Mouse (Mus musculus) liver, adult 2 months (tissue): ENCODE measurements around the gene Rln1. TPM values are rescaled to one million over a fixed set of nuclear protein-coding genes. Genes with fewer than 3 reads are reported as not detected.

Source experiments
- DNase-seq: peaks from one replicate; pipeline ENCODE4 v3.0.0-alpha.2; 2011; ENCODE audit warnings: low read depth, low spot score; ENCODE audit errors: extremely low read depth
- H3K27ac ChIP-seq: fragments of 200-500 bp; replicated peaks from 2 replicates; pipeline ENCODE4 v1.5.1; 2012; ENCODE audit warnings: low read depth, mild to moderate bottlenecking, control low read depth, inconsistent platforms, low read length; ENCODE audit not compliant: insufficient read depth
- H3K27me3 ChIP-seq: fragments of 200-500 bp; 2 replicates; pipeline ENCODE4 v1.6.1; 2012; ENCODE audit warnings: mild to moderate bottlenecking, moderate library complexity, low read length, inconsistent platforms; ENCODE audit not compliant: control insufficient read depth, insufficient read depth
- H3K36me3 ChIP-seq: fragments of 200-500 bp; 2 replicates; pipeline ENCODE4 v1.6.1; 2012; ENCODE audit warnings: low read length, inconsistent platforms; ENCODE audit not compliant: control insufficient read depth, insufficient read depth
- H3K4me1 ChIP-seq: fragments of 200-500 bp; 2 replicates; pipeline ENCODE4 v1.6.1; 2011; ENCODE audit warnings: low read length; ENCODE audit not compliant: control insufficient read depth, insufficient read depth
- H3K4me3 ChIP-seq: fragments of 200-500 bp; 2 replicates; pipeline ENCODE4 v1.5.1; 2011; ENCODE audit warnings: low read depth, mild to moderate bottlenecking, control low read depth, low read length, moderate library complexity; ENCODE audit not compliant: insufficient read depth
- H3K79me2 ChIP-seq: fragments of 200-500 bp; 2 replicates; pipeline ENCODE4 v1.6.1; 2012; ENCODE audit warnings: inconsistent platforms, mild to moderate bottlenecking, low read length, moderate library complexity; ENCODE audit not compliant: control insufficient read depth, insufficient read depth
- H3K9ac ChIP-seq: fragments of 200-500 bp; 2 replicates; pipeline ENCODE4 v1.6.1; 2012; ENCODE audit warnings: low read depth, mild to moderate bottlenecking, control low read depth, inconsistent platforms, low read length
- CTCF ChIP-seq: fragments of 200-500 bp; IDR thresholded peaks from 2 replicates; pipeline ENCODE4 v1.5.1; 2011; ENCODE audit warnings: low read depth, low read length, control low read depth
- POLR2A ChIP-seq: fragments of 200-500 bp; IDR thresholded peaks from 2 replicates; pipeline ENCODE4 v1.6.1; 2011; ENCODE audit warnings: low read length, control low read depth; ENCODE audit not compliant: insufficient read depth; ENCODE audit errors: extremely low read depth
- WGBS: fragments of 180-500 bp; shearing (Covaris S2); methylation state at CpG from one replicate; pipeline ENCODE4 v1.1.7; 2018; 5-methylcytosine and 5-hydroxymethylcytosine counted together
- polyA plus RNA-seq: library from polyadenylated mRNA; depleted of rRNA; stranded (reverse); fragments of >200 nt; gene quantifications from 2 replicates; pipeline ENCODE4 v1.2.3, GENCODE M21; 2012
- total RNA-seq: library from RNA; depleted of rRNA; stranded (reverse); fragments of >200 nt; gene quantifications from 2 replicates; pipeline ENCODE4 v1.2.3, GENCODE M21; 2014

Gene Rln1
- total and polyA plus RNA-seq, 2 experiments, result not detected

- no peak overlapping the region for H3K27ac ChIP-seq
- DNase-seq, result no peak
- no peak overlapping the region for H3K9ac ChIP-seq
- no peak overlapping the region for H3K4me3 ChIP-seq
- peaks cover 5% of the 10 kb centered on the region; the same call in 1 of the 2 replicates for H3K27me3 ChIP-seq
- H3K4me1 ChIP-seq, result no peaks in the 10 kb centered on the region
- TF ChIP-seq CTCF (no peak), POLR2A (no peak)
- WGBS, result 92% methylated on average over 2 of the region's 2 CpGs
- H3K79me2 ChIP-seq, result no peaks in the 10 kb centered on the region
- H3K36me3 ChIP-seq, result no peaks in the 10 kb centered on the region
Observed at GRCm38 (mm10) chr19:29336624-29337023, 2.2 kb upstream of the Rln1 start.

GRCm38 (mm10) chr19:29326822-29327552 is 7.5 kb downstream of the Rln1 start:
- Histone ChIP-seq H3K9ac (no peak overlapping the region), H3K4me3 (no peak overlapping the region), H3K4me1 (no peaks in the 10 kb centered on the region), H3K27me3 (no peaks in the 10 kb centered on the region), H3K36me3 (no peaks in the 10 kb centered on the region), H3K27ac (no peak overlapping the region), H3K79me2 (no peaks in the 10 kb centered on the region)
- TF ChIP-seq POLR2A (no peak), CTCF (no peak)
- DNase-seq, result no peak
- 81% methylated on average over 13 of the region's 13 CpGs for WGBS

- Histone ChIP-seq H3K36me3 (no peaks in the 10 kb centered on the region), H3K27ac (no peak overlapping the region), H3K4me1 (no peaks in the 10 kb centered on the region), H3K4me3 (no peak overlapping the region), H3K79me2 (no peaks in the 10 kb centered on the region), H3K27me3 (no peaks in the 10 kb centered on the region), H3K9ac (no peak overlapping the region)
- WGBS, result 88% methylated on average over 4 of the region's 4 CpGs
- TF ChIP-seq CTCF (no peak), POLR2A (no peak)
- no peak for DNase-seq
Observed at GRCm38 (mm10) chr19:29326396-29326795, 8.1 kb downstream of the Rln1 start.

GRCm38 (mm10) chr19:29325852-29326180 is 8.7 kb downstream of the Rln1 start:
- Histone ChIP-seq H3K27me3 (no peaks in the 10 kb centered on the region), H3K36me3 (no peaks in the 10 kb centered on the region), H3K4me1 (no peaks in the 10 kb centered on the region), H3K9ac (no peak overlapping the region), H3K27ac (no peak overlapping the region), H3K4me3 (no peak overlapping the region), H3K79me2 (no peaks in the 10 kb centered on the region)
- WGBS, result 76% methylated on average over 9 of the region's 9 CpGs
- no peak for TF ChIP-seq POLR2A
- TF ChIP-seq CTCF, result no peak
- no peak for DNase-seq

GRCm38 (mm10) chr19:29325053-29325851 is 9.2 kb downstream of the Rln1 start, which contains the start of gene Insl6:
TSS of gene Insl6 (minus strand) at chr19:29325356.
- TF ChIP-seq CTCF, result no peak
- TF ChIP-seq POLR2A, result no peak
- H3K4me3 ChIP-seq, result peak within 1 kb of the TSS; percentile 21; the same call in 1 of the 2 replicates
- no peaks in the 10 kb centered on the region for H3K4me1 ChIP-seq
- no peaks in the 10 kb centered on the region for H3K79me2 ChIP-seq
- H3K27me3 ChIP-seq, result no peaks in the 10 kb centered on the region
- H3K27ac ChIP-seq, result no peak within 1 kb of the TSS
- H3K9ac ChIP-seq, result no peak within 1 kb of the TSS
- 5% methylated on average over 29 of the region's 31 CpGs for WGBS
- peak; percentile 58 for DNase-seq
- no peaks in the 10 kb centered on the region for H3K36me3 ChIP-seq
